Mouse (Mus musculus): Measurements from ENCODE around the gene Zbtb20. TPM values are rescaled to one million over a fixed set of nuclear protein-coding genes. Genes with fewer than 3 reads are reported as not detected.
A peak's percentile ranks its signal among the peaks of the same experiment; 100 is the strongest.
"Not testable (repeated sequence)": the region's sequence is repeated elsewhere in the genome, so short reads cannot be mapped to it uniquely, and the experiment has no call there.

The Zbtb20 gene
- total RNA-seq, 2 experiments from 2014 or later = 317 to 369 TPM

- DNase-seq (ENCODE audit: low spot score in 2 of 2) = no peak
Observed at GRCm38 (mm10) chr16:42908896-42909295, 33.2 kb downstream of the Zbtb20 start.

- DNase-seq (ENCODE audit: low spot score in 2 of 2) = peak in 1 of 2 experiments; percentile 64
Observed at GRCm38 (mm10) chr16:42910016-42910415, 34.3 kb downstream of the Zbtb20 start.

- peak in 1 of 2 experiments; percentile 52 for DNase-seq (ENCODE audit: low spot score in 2 of 2)
Observed at GRCm38 (mm10) chr16:42910716-42911115, 35.0 kb downstream of the Zbtb20 start.

- DNase-seq (ENCODE audit: low spot score in 2 of 2) = no peak
Observed at GRCm38 (mm10) chr16:42911326-42911725, 35.6 kb downstream of the Zbtb20 start.

- no peak for DNase-seq (ENCODE audit: low spot score in 2 of 2)
Observed at GRCm38 (mm10) chr16:42911815-42912214, 36.1 kb downstream of the Zbtb20 start.

- DNase-seq (ENCODE audit: low spot score in 2 of 2) = no peak
Observed at GRCm38 (mm10) chr16:42913291-42913690, 37.6 kb downstream of the Zbtb20 start.

- DNase-seq (ENCODE audit: low spot score in 2 of 2) = peak; percentile 61 to 82
Observed at GRCm38 (mm10) chr16:42914457-42915085, 38.9 kb downstream of the Zbtb20 start.

- no peak for DNase-seq (ENCODE audit: low spot score in 2 of 2)
Observed at GRCm38 (mm10) chr16:42919992-42920760, 44.5 kb downstream of the Zbtb20 start.

- DNase-seq (ENCODE audit: low spot score in 2 of 2) = peak in 1 of 2 experiments; percentile 79
Observed at GRCm38 (mm10) chr16:42921436-42921835, 45.8 kb downstream of the Zbtb20 start.

GRCm38 (mm10) chr16:42938211-42938610, 62.5 kb downstream of the Zbtb20 start:
- no peak for DNase-seq (ENCODE audit: low spot score in 2 of 2)

- peak in 1 of 2 experiments; percentile 54 for DNase-seq (ENCODE audit: low spot score in 2 of 2)
Observed at GRCm38 (mm10) chr16:42947016-42947415, 71.3 kb downstream of the Zbtb20 start.

GRCm38 (mm10) chr16:42955401-42955800, 79.7 kb downstream of the Zbtb20 start:
- DNase-seq (ENCODE audit: low spot score in 2 of 2) = not testable (repeated sequence)

GRCm38 (mm10) chr16:42972872-42973271, 97.2 kb downstream of the Zbtb20 start:
- DNase-seq (ENCODE audit: low spot score in 2 of 2) = no peak

- no peak for DNase-seq (ENCODE audit: low spot score in 2 of 2)
Observed at GRCm38 (mm10) chr16:42998896-42999295, 123.2 kb downstream of the Zbtb20 start.

GRCm38 (mm10) chr16:43026351-43026750, 150.7 kb downstream of the Zbtb20 start:
- DNase-seq (ENCODE audit: low spot score in 2 of 2) = no peak

- DNase-seq (ENCODE audit: low spot score in 2 of 2) = peak in 1 of 2 experiments; percentile 40
Observed at GRCm38 (mm10) chr16:43029243-43029642, 153.6 kb downstream of the Zbtb20 start.

GRCm38 (mm10) chr16:43035709-43036108, 160.0 kb downstream of the Zbtb20 start:
- DNase-seq (ENCODE audit: low spot score in 2 of 2) = no peak

- no peak for DNase-seq (ENCODE audit: low spot score in 2 of 2)
Observed at GRCm38 (mm10) chr16:43036510-43036909, 160.8 kb downstream of the Zbtb20 start.

GRCm38 (mm10) chr16:43037320-43037719, 161.6 kb downstream of the Zbtb20 start:
- DNase-seq (ENCODE audit: low spot score in 2 of 2) = no peak

- no peak for DNase-seq (ENCODE audit: low spot score in 2 of 2)
Observed at GRCm38 (mm10) chr16:43045611-43046010, 169.9 kb downstream of the Zbtb20 start.

- no peak for DNase-seq (ENCODE audit: low spot score in 2 of 2)
Observed at GRCm38 (mm10) chr16:43046686-43047085, 171.0 kb downstream of the Zbtb20 start.

GRCm38 (mm10) chr16:43069666-43070295, 194.1 kb downstream of the Zbtb20 start:
- DNase-seq (ENCODE audit: low spot score in 2 of 2) = no peak
